Mouse (Mus musculus) C2C12 (cell line): ENCODE results near the gene Palm.

Source experiments
- CTCF ChIP-seq: IDR thresholded peaks from one replicate; pipeline ENCODE4 v1.5.1; 2011; ENCODE audit not compliant: control insufficient read depth, insufficient read depth, insufficient read length
- FOSL1 ChIP-seq: IDR thresholded peaks from one replicate; pipeline ENCODE4 v1.8.0; 2011; ENCODE audit warnings: mild to moderate bottlenecking, low read length; ENCODE audit not compliant: poor library complexity, insufficient read depth, severe bottlenecking
- MAX ChIP-seq: IDR thresholded peaks from one replicate; pipeline ENCODE4 v1.6.1; 2011; ENCODE audit warnings: mild to moderate bottlenecking, control low read depth
- USF1 ChIP-seq: IDR thresholded peaks from one replicate; pipeline ENCODE4 v1.6.1; 2011; ENCODE audit warnings: low read depth, mild to moderate bottlenecking, control low read depth, moderate library complexity

DNA sequence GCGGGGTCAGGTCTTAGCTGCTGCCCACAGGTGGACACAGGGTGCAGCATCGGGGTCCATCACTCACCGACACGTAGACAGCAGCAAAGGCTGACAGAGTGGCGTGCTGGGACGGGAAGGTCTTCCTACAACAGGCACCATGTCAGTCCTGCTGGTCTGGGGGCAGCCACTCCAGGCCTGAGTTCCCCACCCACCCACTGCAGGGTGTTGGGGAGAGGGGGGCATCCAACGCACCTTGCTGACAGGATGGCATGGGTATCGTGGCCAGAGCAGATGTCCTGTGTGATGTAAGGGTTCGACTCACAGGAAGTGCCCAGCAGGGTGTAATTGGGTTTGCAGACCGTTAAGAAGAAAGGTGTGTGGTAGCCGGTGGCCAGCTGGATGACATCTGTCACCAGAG lies 73.2 kb downstream of the Palm start:
- TF ChIP-seq CTCF (no peak), MAX (no peak), FOSL1 (no peak), USF1 (no peak)
